Mouse (Mus musculus) layer of hippocampus, adult 8-10 months (tissue): ENCODE measurements at regions not wholly inside any gene's neighbourhood (a gene's known extent, or its start where the extent isn't known, plus 50 kb on each side); places are given as distances from the start of the nearest gene placed in this dataset.

Experiments
- DNase-seq, 2 experiments: peaks; one replicate each; pipeline ENCODE4 v3.0.0; 2022; ENCODE audit warnings: low spot score in 2 of 2

- DNase-seq: no peak
These were observed 138.3 kb upstream of the Lpp start for GRCm38 (mm10) chr16:24255037-24255436.

GRCm38 (mm10) chr16:24254590-24254989 is 138.7 kb upstream of the Lpp start:
- DNase-seq: no peak

DNA sequence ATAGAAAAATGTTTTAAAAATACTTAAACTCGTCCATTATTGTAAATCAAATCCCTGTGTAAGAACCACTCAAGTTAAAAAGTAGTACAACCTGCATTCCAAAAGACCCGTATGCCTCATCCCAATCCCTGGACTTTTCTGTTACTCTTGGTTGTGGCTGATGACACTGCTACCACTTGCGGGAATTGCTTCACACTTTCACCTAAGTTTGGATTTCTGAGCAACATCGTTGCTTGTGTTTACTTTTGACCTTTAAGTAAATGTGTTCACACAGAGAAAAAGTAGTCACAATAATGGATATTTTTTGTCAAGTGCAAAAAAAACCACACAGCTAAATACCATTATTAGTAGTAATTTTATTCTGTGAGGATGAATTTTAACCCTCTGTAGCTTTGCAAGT is 139.2 kb upstream of the Lpp start:
- no peak for DNase-seq

DNA sequence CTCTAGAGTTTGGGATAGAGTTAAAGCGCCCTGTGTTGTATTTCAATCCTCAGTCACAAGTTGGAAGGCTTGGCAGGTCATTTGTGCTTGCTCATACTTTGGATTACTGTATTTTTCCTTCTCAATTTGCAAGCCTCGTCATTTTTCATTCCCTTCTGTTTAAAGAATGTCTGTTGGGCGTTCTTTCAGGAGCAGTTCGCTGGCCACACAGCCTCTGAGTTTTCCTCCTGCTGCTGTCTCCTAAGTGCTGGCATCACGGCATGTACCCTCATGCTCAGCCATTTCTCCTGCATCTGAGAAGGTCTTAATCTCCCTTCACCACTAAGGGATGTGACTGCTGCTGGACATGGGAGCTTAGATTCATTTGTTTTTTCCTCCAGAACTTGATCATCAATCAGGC is 146.0 kb upstream of the Lpp start:
- no peak for DNase-seq

- DNase-seq: peak; percentile 5 to 8
These were observed 155.2 kb upstream of the Lpp start for GRCm38 (mm10) chr16:24238075-24238555.

DNA sequence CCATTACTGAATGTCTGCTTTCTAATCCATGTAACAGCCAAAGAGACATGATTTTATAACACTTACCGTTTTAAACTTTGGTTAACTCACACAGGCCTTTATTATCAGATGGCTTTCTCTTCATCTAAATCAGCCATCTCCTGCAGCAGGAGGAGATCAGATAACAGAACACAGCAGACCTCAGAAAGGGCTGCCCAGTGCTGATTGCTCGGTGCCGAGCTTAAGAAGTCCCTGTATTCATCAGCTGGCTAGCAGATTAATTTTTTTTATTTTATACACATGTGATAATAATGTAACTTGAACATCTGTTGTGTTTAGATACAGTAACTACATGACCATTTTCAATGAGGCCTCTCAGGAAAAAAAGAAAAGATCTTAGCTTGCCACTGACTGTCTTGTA is 155.9 kb upstream of the Lpp start:
- no peak for DNase-seq

DNA sequence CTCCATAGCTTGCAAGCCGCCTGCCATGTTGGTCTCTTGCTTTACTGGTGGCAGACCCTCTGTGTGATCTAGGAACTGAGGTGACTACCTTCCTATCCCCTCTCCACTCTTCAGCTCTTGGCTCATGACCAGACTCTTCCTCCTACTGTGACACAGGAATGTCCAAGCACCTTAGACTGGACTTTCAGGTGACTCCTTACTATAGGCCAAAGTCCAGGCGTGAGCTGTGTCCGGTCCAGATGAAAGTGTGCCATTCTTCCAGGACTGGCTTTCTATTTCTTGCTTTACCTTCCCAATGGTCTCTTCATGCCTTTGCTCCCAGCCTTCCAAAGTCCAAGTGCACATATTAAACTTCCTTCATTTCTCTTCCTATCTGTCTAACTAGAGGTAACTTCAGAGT is 156.3 kb upstream of the Lpp start:
- no peak for DNase-seq

- DNase-seq: no peak
These were observed 156.8 kb upstream of the Lpp start for GRCm38 (mm10) chr16:24236511-24236910.

GRCm38 (mm10) chr16:24234795-24235194 is 158.5 kb upstream of the Lpp start:
- DNase-seq: no peak

GRCm38 (mm10) chr16:24232001-24232530 is 161.2 kb upstream of the Lpp start:
- no peak for DNase-seq

GRCm38 (mm10) chr16:24231506-24231905 is 161.8 kb upstream of the Lpp start:
- no peak for DNase-seq

DNA sequence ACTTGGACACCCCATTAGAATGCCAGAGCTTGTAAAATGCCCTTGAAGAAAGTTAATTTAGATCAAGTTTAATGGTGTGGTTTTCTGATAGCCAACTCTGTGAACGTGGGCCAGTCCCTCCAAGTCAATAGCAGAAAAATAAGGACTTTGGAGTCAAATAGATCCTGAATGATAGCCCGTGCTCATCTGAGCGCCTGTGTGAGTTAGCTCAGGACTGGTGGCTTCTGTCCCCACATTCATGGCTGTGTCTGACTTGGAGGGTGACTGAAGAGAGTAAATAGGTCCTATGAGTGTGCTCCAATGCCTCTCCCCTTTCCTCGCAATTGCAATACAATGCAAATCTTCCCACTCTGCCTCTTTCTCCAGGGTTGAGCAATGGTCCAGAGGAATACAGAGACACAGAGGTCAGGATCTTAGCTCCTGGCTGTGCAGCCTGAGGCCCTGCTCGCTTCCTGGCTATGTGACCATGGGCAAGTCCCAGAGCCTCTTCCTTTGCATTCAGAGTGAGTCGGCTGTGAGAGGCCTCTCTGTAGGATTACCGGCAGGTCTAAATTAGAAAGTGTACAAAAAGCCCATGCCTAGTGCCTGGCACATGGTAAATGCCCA is 164.2 kb upstream of the Lpp start:
- no peak for DNase-seq

- DNase-seq: no peak
These were observed 167.4 kb upstream of the Lpp start for GRCm38 (mm10) chr16:24225897-24226296.

GRCm38 (mm10) chr16:24225090-24225489 is 168.2 kb upstream of the Lpp start:
- DNase-seq: no peak

DNA sequence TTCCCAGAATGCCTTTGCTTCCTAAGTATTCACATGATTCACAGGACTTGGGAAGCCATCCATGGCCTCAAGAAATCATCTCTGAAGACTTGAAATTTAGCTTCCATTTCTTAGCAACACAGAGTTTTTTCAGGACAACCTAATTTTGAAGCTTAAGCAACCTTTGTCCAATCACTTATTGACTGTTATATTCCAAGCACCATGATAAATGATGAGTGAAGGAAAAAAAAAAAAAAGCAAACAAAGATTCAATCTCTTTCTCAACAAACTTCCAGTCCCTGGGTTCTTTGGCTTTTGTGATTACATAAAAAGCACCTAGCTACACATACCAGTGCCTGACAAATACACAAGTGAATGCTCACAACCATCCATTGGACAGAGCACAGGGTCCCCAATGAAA is 169.4 kb upstream of the Lpp start:
- DNase-seq: no peak

DNA sequence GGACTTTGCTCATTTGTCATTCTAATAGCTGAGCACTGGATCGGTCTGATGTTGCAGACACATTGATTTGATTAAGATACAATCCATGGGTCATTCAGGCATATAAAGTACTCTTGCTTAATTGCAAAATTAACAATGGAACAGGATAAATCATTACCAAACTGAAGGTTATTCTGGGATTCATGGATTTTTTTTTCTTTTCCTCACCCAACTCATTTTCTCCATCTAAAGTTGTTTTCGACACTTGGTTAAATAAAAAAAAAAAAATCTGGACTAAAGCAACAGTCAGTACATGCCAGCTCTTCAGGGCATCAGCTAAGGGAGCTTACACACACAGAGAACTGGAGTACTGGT is 169.8 kb upstream of the Lpp start:
- DNase-seq: no peak

DNA sequence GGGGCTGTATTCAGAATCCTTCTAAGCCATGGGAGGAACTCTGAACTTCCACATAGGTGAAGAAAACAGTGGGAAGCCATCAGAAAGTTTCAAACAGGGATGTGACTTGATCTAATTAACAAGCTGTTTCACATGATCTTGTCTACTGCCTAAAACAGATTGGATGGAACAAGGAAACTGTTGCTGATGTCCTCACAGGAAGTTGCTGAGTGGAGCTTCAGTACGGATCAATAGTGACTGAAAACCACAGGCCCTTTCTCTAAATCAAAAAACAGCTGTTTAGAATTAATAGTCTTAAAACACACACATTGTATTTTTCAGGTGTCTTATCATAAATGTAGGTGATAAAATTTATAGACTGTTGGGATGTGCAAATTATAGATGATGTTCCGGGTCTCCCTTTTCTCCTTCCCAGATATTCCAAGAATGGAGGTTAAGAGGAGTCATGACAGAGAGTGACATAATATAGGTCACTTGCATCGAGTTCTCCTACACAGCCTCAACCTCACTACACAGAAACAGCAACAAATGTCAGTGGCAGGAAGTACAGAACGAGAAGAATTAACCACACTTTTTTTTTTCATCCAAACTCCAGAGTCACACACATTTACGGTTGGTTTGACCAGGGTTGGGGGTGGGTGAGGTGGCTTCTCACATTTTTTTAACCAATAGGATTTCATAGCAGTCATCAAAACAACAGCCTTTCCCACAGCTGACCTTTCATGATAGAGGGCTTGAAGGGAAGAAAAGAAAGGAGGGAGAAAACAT is 170.4 kb upstream of the Lpp start:
- DNase-seq: no peak

DNA sequence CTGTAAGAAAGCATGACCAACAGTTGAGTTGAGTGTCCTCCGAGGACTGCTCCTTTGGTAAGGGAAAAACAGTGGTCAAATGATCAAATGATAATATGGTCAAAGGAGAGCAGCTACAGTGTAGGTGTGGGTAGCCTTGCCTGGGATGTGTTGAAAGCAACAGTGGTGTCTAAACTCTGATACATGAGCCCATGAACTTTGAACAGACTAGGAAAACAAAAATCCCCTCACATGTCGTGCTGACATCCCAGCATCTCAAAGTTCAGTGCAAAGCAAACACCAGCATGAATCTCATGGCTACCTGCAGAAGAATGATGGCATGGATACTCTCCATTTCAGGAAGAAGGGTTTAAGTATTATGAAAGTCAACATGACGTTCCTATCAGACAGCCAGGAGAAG is 171.3 kb upstream of the Lpp start:
- DNase-seq: no peak

DNA sequence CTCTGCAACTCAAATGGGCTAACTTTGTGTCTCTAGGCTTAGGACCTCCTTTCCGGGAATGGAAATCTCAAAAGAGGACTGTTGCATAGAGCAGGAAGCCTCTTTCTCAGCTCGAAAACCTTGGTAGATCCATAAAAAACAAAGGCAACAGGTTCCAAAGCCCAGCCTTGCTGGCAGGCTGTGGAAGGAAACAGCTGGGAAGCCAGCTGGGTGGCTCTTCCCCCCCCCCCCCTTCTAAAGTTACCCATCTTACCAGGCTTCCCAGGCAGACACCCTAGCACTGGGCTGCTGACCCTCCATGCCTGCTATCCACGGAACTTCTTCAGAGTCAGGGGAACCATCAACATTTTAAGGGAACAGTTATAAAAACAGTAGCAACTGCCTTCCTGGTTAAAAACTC is 172.7 kb upstream of the Lpp start:
- DNase-seq: no peak

GRCm38 (mm10) chr16:24219691-24220090 is 173.6 kb upstream of the Lpp start:
- DNase-seq: no peak

DNA sequence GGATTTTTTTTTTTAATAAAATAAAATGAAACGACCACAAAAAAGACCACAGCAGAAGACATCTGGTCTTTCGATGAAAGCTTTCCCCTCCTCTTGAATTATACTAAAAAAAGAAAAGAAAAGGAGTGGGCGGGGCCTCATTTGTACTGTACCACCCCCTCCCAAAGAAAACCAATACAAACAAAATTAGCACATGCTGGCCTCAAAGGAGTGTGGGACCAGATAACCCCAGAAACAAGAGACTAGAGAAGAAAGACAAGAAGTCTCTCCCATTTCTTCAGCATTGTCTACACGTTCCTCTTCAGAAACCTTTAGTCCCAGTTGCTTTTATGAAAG is 174.5 kb upstream of the Lpp start:
- DNase-seq: no peak

GRCm38 (mm10) chr16:24218162-24218849 is 175.0 kb upstream of the Lpp start:
- DNase-seq: no peak

GRCm38 (mm10) chr16:24216828-24217227 is 176.5 kb upstream of the Lpp start:
- DNase-seq: no peak
